Mouse (Mus musculus) layer of hippocampus, adult 8-10 months (tissue): ENCODE data around the gene Golga7b. TPM values are rescaled to one million over a fixed set of nuclear protein-coding genes. Genes with fewer than 3 reads are reported as not detected.
A peak's percentile ranks its signal among the peaks of the same experiment; 100 is the strongest.

Experiments
- DNase-seq, 2 experiments: peaks; one replicate each; pipeline ENCODE4 v3.0.0; 2022; ENCODE audit warnings: low spot score in 2 of 2
- microRNA-seq, 2 experiments: library from miRNA; unstranded; fragments of <30 nt; microRNA quantifications; one replicate each; pipeline ENCODE4 v1.2.0; 2022
- total RNA-seq, 4 experiments: library from RNA; stranded (reverse); gene quantifications; 2 replicates each; pipeline ENCODE4 v1.2.4; 2022

Golga7b gene
- total RNA-seq, 4 experiments from 2014 or later = 58.0 to 67.6 (median 63.1) TPM

DNA sequence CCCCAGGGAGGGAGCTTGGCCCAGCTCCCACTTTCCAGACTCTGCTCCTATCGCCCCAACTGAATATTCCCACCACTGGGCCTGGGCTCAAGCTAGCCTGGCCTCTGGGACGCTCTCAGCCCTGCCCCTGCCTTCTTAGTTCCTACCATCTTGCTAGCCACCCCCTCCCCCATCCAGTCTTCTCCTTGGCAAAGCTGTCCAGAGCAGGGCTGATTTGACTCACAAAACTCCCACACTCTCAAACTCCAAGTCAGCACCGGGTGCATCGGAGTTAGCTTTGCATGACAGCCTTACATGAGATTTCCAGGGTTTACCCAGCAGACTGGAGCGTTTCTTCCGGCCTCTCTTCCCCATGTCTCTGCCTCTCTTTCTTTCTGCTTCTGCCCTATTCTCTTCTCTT lies 45.8 kb downstream of the Golga7b start:
- DNase-seq = no peak

DNA sequence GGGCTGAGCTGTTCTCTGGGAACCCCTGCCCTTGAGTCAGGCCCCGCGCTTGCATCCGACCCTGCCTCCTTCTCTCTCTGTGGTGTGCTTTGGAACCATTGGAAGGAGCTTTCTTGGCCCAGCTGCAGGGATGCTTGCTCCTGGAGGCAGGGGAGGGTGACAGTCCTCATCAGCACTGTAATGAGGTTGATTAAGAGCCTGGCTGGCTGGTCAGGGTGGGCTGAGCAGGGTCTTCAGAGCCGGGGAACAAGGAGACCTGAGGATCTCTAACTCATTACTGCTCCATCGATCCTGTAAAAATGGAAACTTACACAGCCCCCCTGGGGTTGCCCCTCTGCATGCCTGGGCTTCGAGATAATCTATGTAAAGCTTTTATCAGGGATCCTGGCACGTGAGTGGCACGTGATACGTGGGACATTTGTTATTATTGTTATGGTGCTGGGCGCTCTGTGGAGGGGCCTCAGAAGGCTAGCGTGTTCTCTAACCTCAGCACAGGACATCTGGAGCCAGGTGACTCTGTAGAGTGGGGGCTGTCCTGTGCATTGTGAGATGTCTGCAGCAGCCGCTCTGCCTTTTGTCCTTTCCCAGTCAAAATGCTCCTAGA lies 55.9 kb downstream of the Golga7b start:
- DNase-seq = no peak

DNA sequence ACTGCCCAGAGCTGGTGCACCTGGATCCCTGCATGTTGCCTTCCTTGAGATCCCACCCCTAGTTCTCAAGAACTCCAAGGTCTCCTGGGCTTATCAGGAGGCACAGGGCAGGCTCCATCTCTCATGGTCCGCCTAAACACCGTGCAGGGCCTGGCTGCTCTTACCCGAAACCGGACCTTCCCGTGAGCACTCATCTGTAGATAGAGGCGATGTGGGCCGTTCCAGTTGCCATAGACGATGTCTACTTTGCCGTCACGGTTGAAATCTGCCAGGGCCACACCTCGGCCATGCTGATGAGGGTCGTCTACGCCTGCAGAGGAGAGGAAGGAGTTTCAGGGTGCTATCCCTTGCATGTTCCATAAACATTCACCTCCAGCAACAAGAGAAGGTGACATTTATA lies 57.1 kb downstream of the Golga7b start:
- no peak for DNase-seq

GRCm38 (mm10) chr19:42305746-42306145 lies 58.4 kb downstream of the Golga7b start:
- no peak for DNase-seq

DNA sequence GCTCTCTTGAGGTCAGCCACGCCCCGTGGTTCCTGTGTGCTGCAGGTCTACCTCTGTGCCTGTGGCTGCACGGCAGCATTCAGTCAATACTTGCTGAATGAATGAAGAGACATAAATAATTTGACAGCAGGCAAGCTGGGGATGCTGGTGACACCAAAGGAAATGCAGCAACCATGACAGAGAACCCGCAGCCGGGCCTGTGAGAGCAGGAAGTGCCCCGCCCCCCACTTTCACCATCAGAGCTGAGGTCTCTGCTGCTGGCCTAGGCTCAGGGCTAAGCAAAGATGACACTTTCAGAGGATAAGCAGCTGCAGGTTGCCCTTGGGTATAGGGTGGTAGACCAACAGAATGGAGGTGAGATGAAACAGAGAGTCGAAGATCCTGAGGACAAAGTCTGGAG lies 58.8 kb downstream of the Golga7b start:
- no peak for DNase-seq

GRCm38 (mm10) chr19:42307019-42307418 lies 59.6 kb downstream of the Golga7b start:
- no peak for DNase-seq

DNA sequence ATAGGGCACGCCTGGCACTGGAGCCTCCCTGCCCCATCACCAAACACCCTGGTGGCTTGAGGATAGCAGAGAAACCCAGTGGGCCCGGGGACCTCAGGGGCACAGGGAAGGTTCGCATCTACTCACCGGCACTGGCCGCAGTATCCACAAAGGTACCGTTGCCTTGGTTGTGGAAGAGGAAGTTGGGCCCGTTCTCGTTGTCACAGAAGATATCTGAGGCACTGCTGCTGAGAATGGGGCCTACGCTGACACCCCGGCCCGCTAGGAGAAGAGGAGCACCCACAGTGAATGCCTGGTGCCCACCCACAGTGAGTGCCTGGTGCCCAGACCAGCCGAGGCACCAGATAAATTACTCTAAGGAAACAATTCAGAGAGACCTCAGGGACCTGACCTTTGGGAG lies 61.6 kb downstream of the Golga7b start:
- no peak for DNase-seq

- DNase-seq = no peak
These were observed 64.0 kb downstream of the Golga7b start for GRCm38 (mm10) chr19:42311332-42311731.

DNA sequence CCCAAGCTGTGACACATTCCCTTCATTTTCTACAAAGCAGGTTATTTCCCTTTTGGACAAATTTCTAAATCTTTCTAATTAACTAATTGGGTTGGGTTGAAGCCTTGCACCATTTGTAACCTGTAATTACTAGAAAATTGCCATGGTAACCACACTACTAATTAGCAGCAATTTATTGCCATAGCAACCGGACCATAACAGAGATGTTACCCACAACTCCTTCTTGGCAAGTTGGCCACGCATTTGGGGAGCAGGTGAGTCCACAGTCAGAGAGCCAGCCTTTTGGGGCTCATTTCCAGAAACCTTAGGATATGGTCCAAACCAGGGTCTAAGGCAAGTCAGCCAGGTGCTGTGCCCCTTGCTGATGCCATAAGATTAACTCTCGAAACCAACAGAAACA lies 64.8 kb downstream of the Golga7b start:
- no peak for DNase-seq

GRCm38 (mm10) chr19:42315070-42315679 lies 67.8 kb downstream of the Golga7b start:
- DNase-seq = no peak

DNA sequence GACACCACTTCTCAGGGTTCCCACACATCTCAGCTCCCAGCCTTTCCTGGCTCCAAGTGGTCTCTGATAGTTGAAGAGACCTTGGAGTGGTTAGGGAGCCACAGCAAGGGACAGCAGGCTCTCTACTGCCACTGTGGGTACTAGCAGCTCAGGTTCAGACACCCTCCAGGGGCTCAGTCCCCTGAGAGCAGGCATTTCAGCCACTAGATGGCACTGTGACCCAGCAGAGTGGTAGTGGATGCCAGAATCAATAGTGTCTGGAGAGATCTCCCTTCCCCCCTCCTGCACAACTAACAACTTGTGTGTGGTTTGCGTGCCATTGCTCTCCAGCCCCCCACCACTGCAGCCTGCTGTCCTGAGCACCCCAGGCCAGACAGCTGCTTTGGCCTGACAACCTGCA lies 68.5 kb downstream of the Golga7b start:
- peak; percentile 81 to 94 for DNase-seq

DNA sequence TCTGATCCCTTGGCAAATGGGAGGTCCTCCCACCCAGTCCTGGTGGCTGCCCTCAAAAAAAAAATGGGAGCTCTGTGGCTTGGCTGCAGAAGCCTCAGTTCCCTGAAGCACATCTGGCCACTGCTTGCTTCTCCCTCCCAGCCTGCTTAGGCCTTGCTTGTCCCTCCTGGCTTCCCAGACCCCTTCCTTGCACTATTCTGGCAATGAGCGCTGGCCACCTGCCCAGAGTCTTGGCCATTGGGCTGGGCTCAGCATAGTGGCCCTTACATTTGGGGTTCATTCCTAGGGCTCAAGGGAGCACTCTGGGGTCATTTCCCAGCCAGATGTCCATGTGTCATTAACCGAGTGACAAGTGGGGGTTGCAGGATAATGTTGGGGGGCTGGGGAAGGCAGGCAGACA lies 69.2 kb downstream of the Golga7b start:
- peak in 1 of 2 experiments; percentile 56 for DNase-seq

- DNase-seq = peak; percentile 64 to 65
These were observed 69.6 kb downstream of the Golga7b start for GRCm38 (mm10) chr19:42316998-42317397.

- peak; percentile 77 to 78 for DNase-seq
These were observed 70.5 kb downstream of the Golga7b start for GRCm38 (mm10) chr19:42317648-42318425.

Small RNAs within 50 kb of the gene (microRNA-seq; reads per million reads assigned to microRNA genes)
- 0 reads per million in 2 experiments for gene Gm26339
- gene Mir3085 = 4.3 to 4.8 reads per million in 2 experiments

Other genes with a start within 250 kb of the Golga7b start
- gene Ankrd2, start 211.6 kb upstream of the Golga7b start, total RNA-seq = under 1 TPM in 2 of 4 experiments, not detected in 2; 0.30 to 0.47 TPM
- gene Hoga1, start 202.0 kb upstream of the Golga7b start, total RNA-seq = 10 to 100 TPM in 1 of 4 experiments, 1 to 10 TPM in 3; 7.2 to 11.6 (median 8.9) TPM
- gene 4933411K16Rik, start 195.3 kb upstream of the Golga7b start, total RNA-seq = 1 to 10 TPM; 1.7 to 2.7 (median 2.1) TPM
- gene Morn4, start 161.2 kb upstream of the Golga7b start, total RNA-seq = 10 to 100 TPM; 59.1 to 70.6 (median 64.3) TPM
- 10 to 100 TPM; 64.8 to 71.3 (median 69.0) TPM for gene Pi4k2a, start 157.1 kb upstream of the Golga7b start, total RNA-seq
- 10 to 100 TPM; 18.1 to 24.6 (median 21.4) TPM for gene Avpi1, start 118.5 kb upstream of the Golga7b start, total RNA-seq
- gene Marveld1, start 100.2 kb upstream of the Golga7b start, total RNA-seq = 1 to 10 TPM; 6.6 to 9.8 (median 8.4) TPM
- 100 to 1,000 TPM in 2 of 4 experiments, 10 to 100 TPM in 2; 79.7 to 113 (median 98.0) TPM for gene Zfyve27, start 83.6 kb upstream of the Golga7b start, total RNA-seq
- gene Sfrp5, start 45.3 kb upstream of the Golga7b start, total RNA-seq = 1 to 10 TPM in 2 of 4 experiments, under 1 TPM in 1, not detected in 1; 0.49 to 2.3 (median 2.0) TPM
- 100 to 1,000 TPM in 2 of 4 experiments, 10 to 100 TPM in 2; 91.6 to 120 (median 101) TPM for gene Crtac1, start 184.2 kb downstream of the Golga7b start, total RNA-seq